Mouse (Mus musculus) urinary bladder, postnatal 25 days (tissue): ENCODE measurements around the gene Pick1.
"Not testable (repeated sequence)": the region's sequence is repeated elsewhere in the genome, so short reads cannot be mapped to it uniquely, and the experiment has no call there.

Experiments used
- DNase-seq: peaks from one replicate; pipeline ENCODE4 v3.0.0; 2022; ENCODE audit warnings: low spot score

Pick1 gene

DNA sequence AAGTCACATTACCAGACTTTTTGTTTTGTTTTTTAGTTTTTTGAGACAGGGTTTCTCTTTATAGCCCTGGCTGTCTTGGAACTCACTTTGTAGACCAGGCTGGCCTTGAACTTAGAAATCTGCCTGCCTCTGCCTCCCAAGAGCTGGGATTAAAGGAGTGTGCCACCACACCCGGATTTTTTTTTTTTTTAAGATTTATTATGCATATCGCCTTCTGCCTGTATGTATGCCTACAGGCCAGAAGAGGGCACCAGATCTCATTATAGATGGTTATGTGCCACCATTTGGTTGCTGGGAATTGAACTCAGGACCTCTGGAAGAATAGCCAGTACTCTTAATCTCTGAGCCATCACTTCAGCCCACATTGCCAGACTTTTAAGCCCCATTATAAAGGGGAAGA is 3.2 kb upstream of the Pick1 start:
- not testable (repeated sequence) for DNase-seq

- no peak for DNase-seq
These were observed 6.3 kb downstream of the Pick1 start for GRCm38 (mm10) chr15:79235268-79235667.

DNA sequence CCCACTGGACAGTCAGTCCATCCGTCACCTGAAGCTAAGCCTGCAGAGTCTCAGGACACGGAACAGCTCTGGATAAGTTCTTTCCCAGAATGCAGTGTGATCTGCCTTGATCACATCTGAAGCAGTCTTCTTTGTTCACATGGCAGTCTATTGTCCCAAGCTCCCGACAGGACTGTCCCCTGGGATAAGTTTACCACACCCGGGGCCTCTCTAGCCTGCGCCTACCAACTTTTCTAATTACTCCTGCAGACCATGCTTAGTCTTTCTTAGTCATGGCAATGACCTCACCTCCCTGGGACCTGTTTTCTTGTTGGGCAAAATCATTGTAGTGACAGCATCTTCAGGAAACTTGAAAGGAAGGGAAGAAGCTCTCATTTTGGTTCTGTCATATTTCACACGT is 9.1 kb downstream of the Pick1 start:
- no peak for DNase-seq

DNA sequence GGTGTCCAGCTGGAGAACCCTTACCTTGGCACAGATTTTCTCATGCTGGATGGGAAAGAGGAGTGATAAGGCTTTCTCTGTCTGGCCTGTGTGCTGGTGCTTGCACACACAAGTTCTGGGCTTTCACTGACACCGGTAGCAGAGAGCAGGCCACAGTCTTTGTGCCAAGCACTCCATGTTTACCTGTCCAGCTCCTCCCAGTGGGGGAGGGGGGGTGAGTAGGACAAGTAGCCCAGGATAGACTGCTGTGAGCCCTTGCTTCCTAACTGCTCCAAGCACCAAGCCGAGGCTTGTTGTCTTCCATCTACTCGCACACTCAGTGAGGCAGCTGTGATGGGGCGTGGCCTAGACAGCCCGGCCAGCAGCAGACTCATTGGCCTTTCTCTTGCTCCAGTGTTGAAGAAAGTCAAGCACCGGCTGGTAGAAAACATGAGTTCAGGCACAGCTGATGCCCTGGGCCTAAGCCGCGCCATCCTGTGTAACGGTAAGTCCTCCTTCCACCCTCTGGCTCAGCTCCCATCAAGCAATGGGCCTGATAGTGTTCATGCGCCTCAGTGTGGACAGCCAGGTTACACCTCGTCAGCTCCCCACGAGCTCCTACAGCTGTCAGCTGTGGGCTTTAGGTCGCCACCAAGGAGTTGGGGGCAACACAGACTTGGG is 13.7 kb downstream of the Pick1 start:
- no peak for DNase-seq

DNA sequence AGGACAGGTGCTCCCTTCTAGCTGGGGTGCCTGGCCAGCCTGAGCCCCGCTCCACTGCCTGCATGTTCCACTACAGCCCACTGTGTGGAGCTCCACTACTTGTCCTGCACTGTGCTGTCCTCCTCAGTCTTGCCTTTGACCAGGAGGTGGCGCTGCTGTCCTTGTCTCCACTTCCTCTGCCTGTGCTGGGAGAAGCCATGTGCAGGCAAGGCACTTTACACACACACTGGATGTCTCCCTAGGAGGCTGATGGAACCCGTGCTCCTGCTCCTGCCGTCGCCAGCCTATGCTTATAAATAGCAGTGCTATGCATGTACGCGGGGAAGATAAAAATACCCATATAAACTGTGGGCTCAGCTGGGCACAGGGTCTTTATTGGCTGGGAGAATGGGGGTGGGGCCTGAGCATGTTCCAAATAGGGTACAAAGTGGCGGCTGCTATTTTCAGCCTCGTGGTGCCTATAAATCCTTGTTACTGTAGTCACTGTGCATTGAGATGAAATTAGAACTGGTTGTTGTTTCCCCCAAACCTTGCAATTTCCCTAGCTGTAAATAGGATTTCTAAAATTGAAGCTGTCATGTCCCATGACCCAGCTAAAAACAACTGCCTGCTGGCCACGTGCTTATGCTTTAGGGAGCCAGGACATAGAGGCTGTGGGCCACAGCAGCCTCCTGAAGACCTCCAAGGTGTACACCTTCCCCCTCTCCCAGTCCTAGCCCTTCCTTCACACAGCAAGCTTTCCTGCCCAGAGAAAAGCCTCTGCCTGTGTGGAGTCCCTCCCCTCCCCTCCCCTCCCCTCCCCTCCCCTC is 14.5 kb downstream of the Pick1 start:
- peak; percentile 89 for DNase-seq

GRCm38 (mm10) chr15:79244071-79244893 is 15.3 kb downstream of the Pick1 start:
- DNase-seq: no peak

- no peak for DNase-seq
These were observed 16.3 kb downstream of the Pick1 start for GRCm38 (mm10) chr15:79245321-79245720.

DNA sequence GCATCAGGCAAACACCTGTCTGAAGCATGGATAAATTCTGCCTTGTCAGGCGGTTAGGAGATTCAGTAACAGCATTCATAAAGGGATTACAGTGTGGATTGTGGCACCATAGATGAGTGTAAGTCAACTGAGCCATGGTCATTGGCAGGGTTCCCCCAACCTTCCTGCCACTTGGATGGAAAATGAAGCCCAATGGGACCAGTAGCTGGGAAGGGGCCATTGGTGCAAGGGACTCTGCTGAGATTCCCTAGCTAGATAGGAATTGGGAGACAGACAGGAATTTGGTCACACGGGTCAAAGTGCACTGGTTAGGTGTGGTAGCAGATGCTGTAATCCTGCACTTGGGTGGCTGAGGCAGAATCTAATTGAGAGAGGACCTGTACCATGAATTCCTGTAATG is 21.3 kb downstream of the Pick1 start:
- no peak for DNase-seq

DNA sequence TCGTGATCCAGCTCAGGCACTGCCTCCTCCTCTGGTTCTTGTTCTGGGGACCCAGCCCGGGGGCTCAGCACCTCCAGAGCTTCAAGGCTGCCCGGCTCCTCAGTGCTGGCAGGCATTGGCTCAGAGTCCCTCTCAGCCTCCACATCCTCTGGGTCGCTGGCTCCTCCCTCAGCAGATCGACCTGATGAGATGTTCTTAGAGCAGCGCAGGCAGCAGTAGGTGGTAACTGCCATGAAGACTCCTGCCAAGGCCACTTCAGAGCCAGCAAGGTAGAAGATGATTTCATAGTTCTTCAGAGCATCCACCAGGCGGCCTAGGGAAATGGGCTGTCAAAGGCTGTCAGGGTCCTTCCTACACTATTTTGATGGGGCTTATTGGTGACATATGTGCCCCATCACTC is 22.2 kb downstream of the Pick1 start:
- no peak for DNase-seq

- no peak for DNase-seq
These were observed 23.0 kb downstream of the Pick1 start for GRCm38 (mm10) chr15:79251781-79252491.

GRCm38 (mm10) chr15:79252580-79252979 is 23.6 kb downstream of the Pick1 start:
- no peak for DNase-seq

- no peak for DNase-seq
These were observed 25.7 kb downstream of the Pick1 start, which contains the start of gene Slc16a8 for GRCm38 (mm10) chr15:79254661-79255060. Slc16a8 (minus strand) TSS chr15:79254761.

- DNase-seq: no peak
These were observed 29.5 kb downstream of the Pick1 start for GRCm38 (mm10) chr15:79258521-79258920.

- DNase-seq: peak; percentile 35
These were observed 32.2 kb downstream of the Pick1 start for GRCm38 (mm10) chr15:79261095-79261725.

GRCm38 (mm10) chr15:79261757-79262156 is 32.8 kb downstream of the Pick1 start:
- DNase-seq: no peak

- no peak for DNase-seq
These were observed 33.4 kb downstream of the Pick1 start for GRCm38 (mm10) chr15:79262375-79262774.

- no peak for DNase-seq
These were observed 33.9 kb downstream of the Pick1 start for GRCm38 (mm10) chr15:79262786-79263309.

DNA sequence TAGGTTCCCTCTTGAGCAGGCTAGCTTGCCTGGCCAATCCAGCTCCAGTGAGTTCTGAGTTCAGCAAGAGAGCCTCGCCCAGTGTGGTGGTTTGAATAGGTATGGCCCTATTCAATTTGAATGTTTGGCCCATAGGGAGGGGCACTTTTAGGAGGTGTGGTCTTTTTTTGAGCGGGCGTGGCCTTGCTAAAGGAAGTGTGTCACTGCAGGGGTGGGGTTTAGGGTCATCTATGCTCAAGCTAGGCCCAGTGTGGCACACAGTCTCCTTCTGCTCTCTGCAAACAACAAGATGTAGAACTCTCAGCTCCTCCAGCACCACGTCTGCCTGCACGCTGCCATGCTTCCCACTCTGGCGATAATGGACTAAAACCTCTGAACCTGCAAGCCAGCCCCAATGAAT is 34.8 kb downstream of the Pick1 start:
- DNase-seq: no peak

DNA sequence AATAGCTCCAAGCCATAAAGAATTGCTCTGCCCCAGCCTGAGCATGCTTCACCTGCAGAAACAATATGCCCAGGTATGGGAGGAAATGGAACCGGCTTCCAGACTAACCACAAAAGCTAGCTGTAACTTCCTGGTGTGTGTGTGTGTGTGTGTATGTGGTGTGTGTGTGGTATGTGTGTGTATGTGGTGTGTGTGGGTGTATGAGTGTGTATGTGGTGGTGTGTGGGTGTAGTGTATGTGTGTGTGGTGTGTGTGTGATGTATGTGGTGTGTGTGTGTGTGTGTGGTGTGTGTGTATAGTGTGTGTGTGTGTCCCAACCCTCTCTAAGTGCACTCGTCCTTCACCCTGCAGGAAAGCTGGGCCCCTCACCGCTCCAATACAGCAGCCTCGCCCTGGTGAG is 36.4 kb downstream of the Pick1 start:
- DNase-seq: no peak

- DNase-seq: no peak
These were observed 39.5 kb downstream of the Pick1 start for GRCm38 (mm10) chr15:79268521-79268920.
